Mouse (Mus musculus) common myeloid progenitor, adult 5-6 weeks (primary cell): Measurements from ENCODE around the gene Naf1. TPM values are rescaled to one million over a fixed set of nuclear protein-coding genes. Genes with fewer than 3 reads are reported as not detected.

Source experiments
- total RNA-seq: library from RNA; stranded (forward); fragments of 200-1000, 187-1606 nt; gene quantifications from 2 replicates; pipeline ENCODE4 v1.2.3, GENCODE M21; 2017

Naf1 gene
- total RNA-seq, 1 experiment from 2014 or later: 18.5 TPM

Other genes starting within 250 kb of the Naf1 start
- gene Npy5r, start 172.1 kb upstream of the Naf1 start, total RNA-seq: not detected in 2 replicates
- gene Npy1r, start 163.0 kb upstream of the Naf1 start, total RNA-seq: not detected in 2 replicates